Mouse (Mus musculus) cerebellum, adult 2 months (tissue): ENCODE data around the gene Bach2. TPM values are rescaled to one million over a fixed set of nuclear protein-coding genes. Genes with fewer than 3 reads are reported as not detected.

Source experiments
- DNase-seq, 2 experiments: peaks; one replicate each; pipeline ENCODE4 v3.0.0; 2021
- H3K27ac ChIP-seq: fragments of 200-500 bp; 2 replicates; pipeline ENCODE4 v1.5.1; 2012; ENCODE audit warnings: low read length, control low read depth, inconsistent platforms; ENCODE audit not compliant: insufficient read depth
- H3K27me3 ChIP-seq: fragments of 200-500 bp; 2 replicates; pipeline ENCODE4 v1.6.1; 2012; ENCODE audit warnings: inconsistent platforms, mild to moderate bottlenecking, low read length, moderate library complexity; ENCODE audit not compliant: control insufficient read depth, insufficient read depth
- H3K4me1 ChIP-seq: fragments of 200-500 bp; 2 replicates; pipeline ENCODE4 v1.6.1; 2011; ENCODE audit warnings: low read length; ENCODE audit not compliant: control insufficient read depth, insufficient read depth
- H3K4me3 ChIP-seq: fragments of 200-500 bp; replicated peaks from 2 replicates; pipeline ENCODE3; 2011; ENCODE audit warnings: mild to moderate bottlenecking, low read depth, low read length, control low read depth; ENCODE audit not compliant: insufficient read depth
- CTCF ChIP-seq: fragments of 200-500 bp; IDR thresholded peaks from 2 replicates; pipeline ENCODE4 v1.5.1; 2011; ENCODE audit warnings: low read depth, mild to moderate bottlenecking, control low read depth, low read length, moderate library complexity, borderline replicate concordance; ENCODE audit not compliant: insufficient read depth
- POLR2A ChIP-seq: fragments of 200-500 bp; IDR thresholded peaks from 2 replicates; pipeline ENCODE4 v1.6.1; 2011; ENCODE audit warnings: low read length, control low read depth, borderline replicate concordance; ENCODE audit not compliant: insufficient read depth
- WGBS: fragments of 180-500 bp; shearing (Covaris S2); methylation state at CpG from one replicate; pipeline ENCODE4 v1.1.7; 2018; 5-methylcytosine and 5-hydroxymethylcytosine counted together
- polyA plus RNA-seq: library from polyadenylated mRNA; depleted of rRNA; stranded (reverse); fragments of >200 nt; gene quantifications from 2 replicates; pipeline ENCODE4 v1.2.3, GENCODE M21; 2012

Gene Bach2
- polyA plus RNA-seq, 1 experiment: 4.7 TPM

GRCm38 (mm10) chr4:32489186-32489585 is 250.6 kb downstream of the Bach2 start:
- Histone ChIP-seq H3K27ac (no peak overlapping the region), H3K27me3 (no peaks in the 10 kb centered on the region), H3K4me3 (no peak overlapping the region), H3K4me1 (peaks cover 6% of the 10 kb centered on the region)
- no peak for DNase-seq
- TF ChIP-seq CTCF: no peak
- TF ChIP-seq POLR2A: no peak
- 93% methylated on average over 1 of the region's 1 CpGs for WGBS

GRCm38 (mm10) chr4:32491176-32491575 is 252.6 kb downstream of the Bach2 start:
- Histone ChIP-seq H3K27ac (no peak overlapping the region), H3K4me1 (peaks cover 6% of the 10 kb centered on the region), H3K27me3 (no peaks in the 10 kb centered on the region), H3K4me3 (no peak overlapping the region)
- no peak for DNase-seq
- 92% methylated on average over 8 of the region's 8 CpGs for WGBS
- TF ChIP-seq POLR2A (no peak), CTCF (no peak)

DNA sequence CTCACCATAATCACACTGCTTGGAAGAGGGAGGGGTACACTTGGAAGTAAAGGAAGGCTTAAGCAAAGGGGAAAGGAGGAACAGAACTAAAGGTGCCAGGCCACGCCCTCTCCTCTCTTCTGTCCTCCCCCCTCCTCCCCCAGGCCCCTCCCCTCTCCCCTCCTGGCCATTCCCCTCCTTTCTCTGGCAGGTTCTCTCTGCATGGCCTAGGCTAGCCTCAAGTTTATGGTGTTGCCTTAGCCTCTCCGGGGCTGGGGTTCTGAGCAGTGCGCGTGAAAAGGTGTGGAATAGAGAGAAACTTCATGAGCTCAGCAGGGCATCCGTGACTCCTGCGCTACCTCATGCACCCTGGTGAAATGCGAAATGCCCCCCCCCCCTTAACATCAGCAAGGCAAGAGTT is 254.2 kb downstream of the Bach2 start:
- no peaks in the 10 kb centered on the region for H3K4me1 ChIP-seq
- H3K27me3 ChIP-seq: no peaks in the 10 kb centered on the region; the same call in 1 of the 2 replicates
- no peak for DNase-seq
- H3K4me3 ChIP-seq: no peak overlapping the region
- H3K27ac ChIP-seq: no peak overlapping the region
- no peak for TF ChIP-seq POLR2A
- no peak for TF ChIP-seq CTCF
- 86% methylated on average over 7 of the region's 7 CpGs for WGBS

GRCm38 (mm10) chr4:32501780-32502179 is 263.2 kb downstream of the Bach2 start:
- 94% methylated on average over 8 of the region's 8 CpGs for WGBS
- no peak overlapping the region for H3K27ac ChIP-seq
- no peaks in the 10 kb centered on the region; the same call in 1 of the 2 replicates for H3K27me3 ChIP-seq
- no peaks in the 10 kb centered on the region for H3K4me1 ChIP-seq
- no peak for TF ChIP-seq CTCF
- no peak for TF ChIP-seq POLR2A
- H3K4me3 ChIP-seq: no peak overlapping the region
- DNase-seq: no peak

DNA sequence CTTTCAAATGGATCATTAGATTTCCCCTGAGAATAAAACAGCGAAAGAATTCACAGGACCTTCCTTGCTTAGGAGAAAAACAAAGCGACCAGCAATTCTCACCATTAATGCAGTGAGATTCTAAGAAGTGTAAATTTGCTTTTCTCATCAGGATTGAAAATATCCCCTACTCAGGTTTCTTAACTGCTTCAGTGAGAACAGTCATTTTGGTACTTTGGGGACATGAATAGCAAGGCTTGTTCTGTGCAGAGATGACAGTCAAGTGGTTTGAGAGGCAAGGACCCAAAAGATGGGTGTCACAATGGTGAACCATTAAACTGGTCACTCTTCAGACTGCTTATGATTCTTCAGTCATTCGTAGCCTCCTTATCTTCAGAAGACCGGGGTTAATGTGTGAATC is 263.6 kb downstream of the Bach2 start:
- 98% methylated on average over 4 of the region's 4 CpGs for WGBS
- Histone ChIP-seq H3K27me3 (no peaks in the 10 kb centered on the region; the same call in 1 of the 2 replicates), H3K27ac (no peak overlapping the region), H3K4me1 (peaks cover 3% of the 10 kb centered on the region; the same call in 1 of the 2 replicates), H3K4me3 (no peak overlapping the region)
- TF ChIP-seq CTCF: no peak
- TF ChIP-seq POLR2A: no peak
- no peak for DNase-seq

DNA sequence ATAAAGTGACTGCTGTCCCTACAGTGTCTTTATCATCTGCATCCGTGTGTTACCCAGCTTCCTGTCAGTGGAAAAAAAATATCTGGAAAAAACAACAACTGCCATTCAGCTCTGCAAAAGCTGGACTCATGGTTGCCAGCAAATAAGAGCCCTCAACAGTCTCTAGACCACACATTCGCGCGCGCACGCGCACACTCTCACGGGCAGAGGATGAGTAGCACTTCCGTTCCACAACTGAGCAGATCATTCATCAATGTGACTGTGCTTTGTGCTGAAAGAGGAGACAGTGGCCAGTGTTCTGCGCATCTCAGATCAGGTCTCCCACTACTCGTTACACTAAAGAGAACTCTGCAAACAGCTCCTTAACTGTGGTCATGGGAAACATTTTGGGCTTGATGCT is 265.6 kb downstream of the Bach2 start:
- DNase-seq: no peak
- Histone ChIP-seq H3K4me3 (no peak overlapping the region), H3K27me3 (no peaks in the 10 kb centered on the region), H3K27ac (no peak overlapping the region; the same call in 1 of the 2 replicates), H3K4me1 (peaks cover 3% of the 10 kb centered on the region; the same call in 1 of the 2 replicates)
- 94% methylated on average over 11 of the region's 11 CpGs for WGBS
- TF ChIP-seq POLR2A: no peak
- no peak for TF ChIP-seq CTCF

DNA sequence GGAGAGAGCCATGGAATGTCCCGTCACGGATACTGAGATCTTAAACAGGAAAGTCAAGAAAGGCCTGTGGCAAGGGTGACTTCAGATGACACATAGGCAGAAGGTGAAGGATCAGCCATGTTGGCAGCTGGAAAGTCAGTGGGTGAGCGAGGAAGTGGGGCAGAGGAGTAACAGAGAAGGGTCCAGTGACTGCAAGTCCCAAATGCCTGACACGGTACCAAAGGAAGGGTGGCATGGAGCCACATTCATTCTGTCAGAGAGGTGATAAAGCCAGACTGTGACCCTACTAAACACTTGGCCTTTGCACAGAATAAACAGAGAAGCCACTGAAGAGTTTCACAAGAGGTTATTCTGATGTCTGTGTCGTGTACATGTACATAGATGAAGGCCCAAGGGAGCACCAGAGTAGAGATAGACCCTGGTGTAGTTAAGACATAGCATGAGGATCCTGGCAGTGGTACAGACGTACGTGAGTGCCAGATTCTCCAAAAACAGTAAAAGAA is 267.8 kb downstream of the Bach2 start:
- Histone ChIP-seq H3K4me1 (peaks cover 3% of the 10 kb centered on the region), H3K27me3 (no peaks in the 10 kb centered on the region), H3K27ac (no peak overlapping the region), H3K4me3 (no peak overlapping the region)
- DNase-seq: no peak
- TF ChIP-seq POLR2A: no peak
- TF ChIP-seq CTCF: no peak
- 89% methylated on average over 7 of the region's 7 CpGs for WGBS

DNA sequence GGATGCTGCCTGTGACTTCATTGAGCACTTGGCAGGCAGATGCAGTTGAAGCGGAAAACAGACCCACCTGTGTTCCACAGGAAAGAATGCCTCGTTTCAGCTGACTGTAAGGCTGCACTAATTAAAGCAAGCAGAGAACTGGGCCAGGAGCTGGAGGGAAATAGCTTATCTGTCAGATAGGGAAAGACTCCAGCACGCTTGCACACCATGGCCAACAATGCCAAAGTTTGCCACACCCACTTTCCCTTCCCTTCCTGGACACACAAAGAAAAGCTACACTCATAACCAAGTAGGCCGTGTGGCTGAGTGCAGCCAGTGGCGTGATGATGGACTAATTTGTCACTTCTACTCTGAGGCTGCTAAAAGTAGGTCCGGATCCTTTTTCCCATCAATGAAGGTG is 268.4 kb downstream of the Bach2 start:
- DNase-seq: peak in 1 of 2 experiments; percentile 22
- Histone ChIP-seq H3K4me1 (peaks cover 3% of the 10 kb centered on the region), H3K27ac (no peak overlapping the region), H3K4me3 (no peak overlapping the region), H3K27me3 (no peaks in the 10 kb centered on the region)
- no peak for TF ChIP-seq CTCF
- TF ChIP-seq POLR2A: no peak
- 71% methylated on average over 6 of the region's 6 CpGs for WGBS
